Mouse (Mus musculus) testis, adult 10 weeks (tissue): ENCODE data around the gene Ceacam10. TPM values are rescaled to one million over a fixed set of nuclear protein-coding genes. Genes with fewer than 3 reads are reported as not detected.

Experiments
- polyA plus RNA-seq: library from polyadenylated mRNA; stranded (reverse); fragments of 350-450 nt; fragmentation: Illumina TruSeq; extraction: RNeasy Lipid Tissue Mini Kit (QIAGEN cat#74804); gene quantifications from one replicate; pipeline ENCODE4 v1.2.3, GENCODE M21; 2014; ENCODE audit warnings: low read depth, low replicate concordance

Gene Ceacam10
- polyA plus RNA-seq, result 3.1 TPM

GRCm38 (mm10) chr7:24776918-24777317, at the start of gene Ceacam10:
Gene Ceacam10, plus strand, starts transcription at chr7:24777206.

GRCm38 (mm10) chr7:24760211-24760610, 16.8 kb upstream of the Ceacam10 start, which contains the start of gene Cd177:
Gene Cd177, minus strand, starts transcription at chr7:24760311.

Other genes starting within 250 kb of the Ceacam10 start
- gene Irgq, start 246.5 kb upstream of the Ceacam10 start, polyA plus RNA-seq, result 1.2 TPM
- not detected for gene Pinlyp, start 231.1 kb upstream of the Ceacam10 start, polyA plus RNA-seq
- gene Xrcc1, start 230.9 kb upstream of the Ceacam10 start, polyA plus RNA-seq, result 2.1 TPM
- not detected for gene Ethe1, start 189.7 kb upstream of the Ceacam10 start, polyA plus RNA-seq
- gene Zfp575, start 189.6 kb upstream of the Ceacam10 start, polyA plus RNA-seq, result not detected
- not detected for gene Phldb3, start 166.4 kb upstream of the Ceacam10 start, polyA plus RNA-seq
- gene Lypd3, start 140.7 kb upstream of the Ceacam10 start, polyA plus RNA-seq, result not detected
- 85.9 TPM for gene Tex101, start 100.5 kb upstream of the Ceacam10 start, polyA plus RNA-seq
- 132 TPM for gene BC049730, start 68.0 kb upstream of the Ceacam10 start, polyA plus RNA-seq
- 106 TPM for gene Gm4763, start 50.3 kb upstream of the Ceacam10 start, polyA plus RNA-seq
- not detected for gene Cd177, start 16.9 kb upstream of the Ceacam10 start, polyA plus RNA-seq
- 1.0 TPM for gene Gm9844, start 85.0 kb downstream of the Ceacam10 start, polyA plus RNA-seq
- gene Lypd4, start 92.7 kb downstream of the Ceacam10 start, polyA plus RNA-seq, result 180 TPM
- gene Dmrtc2, start 92.9 kb downstream of the Ceacam10 start, polyA plus RNA-seq, result 21.6 TPM
- gene Rps19, start 107.2 kb downstream of the Ceacam10 start, polyA plus RNA-seq, result 14.6 TPM
- gene Cd79a, start 120.2 kb downstream of the Ceacam10 start, polyA plus RNA-seq, result not detected
- 0.83 TPM for gene Arhgef1, start 125.7 kb downstream of the Ceacam10 start, polyA plus RNA-seq
- gene Gm4881, start 167.3 kb downstream of the Ceacam10 start, polyA plus RNA-seq, result not detected
- 0.31 TPM for gene Rabac1, start 195.5 kb downstream of the Ceacam10 start, polyA plus RNA-seq
- gene Atp1a3, start 228.8 kb downstream of the Ceacam10 start, polyA plus RNA-seq, result 0.17 TPM